Mouse (Mus musculus) myocyte (in vitro differentiated cells): Measurements from ENCODE around the gene Gsg1.

Source experiments
- MYOG ChIP-seq, 3 experiments: IDR thresholded peaks; one replicate each; pipeline ENCODE4 v1.6.1; 2011; ENCODE audit warnings: control low read depth in 2 of 3, low read depth in 2 of 3, mild to moderate bottlenecking in 2 of 3; ENCODE audit not compliant: insufficient read length in 2 of 3, control insufficient read depth in 1 of 3, insufficient read depth in 1 of 3
- POLR2A ChIP-seq: IDR thresholded peaks from one replicate; pipeline ENCODE4 v1.6.1; 2011; ENCODE audit warnings: low read depth, mild to moderate bottlenecking, control low read depth, moderate library complexity; ENCODE audit not compliant: insufficient read length
- POLR2AphosphoS2 ChIP-seq: IDR thresholded peaks from one replicate; pipeline ENCODE4 v1.6.1; 2011; ENCODE audit warnings: low read depth, control low read depth; ENCODE audit not compliant: insufficient read length
- REST ChIP-seq: IDR thresholded peaks from one replicate; pipeline ENCODE4 v1.6.1; 2011; ENCODE audit warnings: mild to moderate bottlenecking, control low read depth, moderate library complexity; ENCODE audit not compliant: insufficient read depth, insufficient read length

- no peak for TF ChIP-seq POLR2A
- TF ChIP-seq REST, result no peak
- no peak for TF ChIP-seq POLR2AphosphoS2
- no peak for TF ChIP-seq MYOG (IDR thresholded peaks at IDR 0.05; ENCODE audit: control insufficient read depth in 1 of 3, insufficient read depth in 1 of 3, insufficient read length in 2 of 3, low read depth in 2 of 3)
These were observed 62.2 kb downstream of the Gsg1 start for GRCm38 (mm10) chr6:135191906-135192305.
